Mouse (Mus musculus) spleen, adult 2 months (tissue): ENCODE measurements around the gene Mapkapk2. TPM values are rescaled to one million over a fixed set of nuclear protein-coding genes. Genes with fewer than 3 reads are reported as not detected.
A peak's percentile ranks its signal among the peaks of the same experiment; 100 is the strongest.

ENCODE experiments used
- DNase-seq, 2 experiments: peaks; one replicate each; pipeline versions ENCODE4 v3.0.0 to v3.0.0-alpha.2; 2012 to 2021; ENCODE audit warnings: low spot score in 2 of 2, low read depth in 1 of 2
- H3K27ac ChIP-seq: fragments of 200-500 bp; 2 replicates; pipeline ENCODE4 v1.5.1; 2012; ENCODE audit warnings: low read length, inconsistent platforms; ENCODE audit not compliant: insufficient read depth
- H3K27me3 ChIP-seq: fragments of 200-500 bp; 2 replicates; pipeline ENCODE4 v1.6.1; 2012; ENCODE audit warnings: mild to moderate bottlenecking, moderate library complexity, low read length, inconsistent platforms; ENCODE audit not compliant: control insufficient read depth, insufficient read depth
- H3K36me3 ChIP-seq: fragments of 200-500 bp; 2 replicates; pipeline ENCODE4 v1.6.1; 2012; ENCODE audit warnings: mild to moderate bottlenecking, low read length, inconsistent platforms; ENCODE audit not compliant: control insufficient read depth, insufficient read depth
- H3K4me1 ChIP-seq: fragments of 200-500 bp; 2 replicates; pipeline ENCODE4 v1.6.1; 2011; ENCODE audit warnings: inconsistent platforms; ENCODE audit not compliant: control insufficient read depth, insufficient read depth, insufficient read length
- H3K4me3 ChIP-seq: fragments of 200-500 bp; 2 replicates; pipeline ENCODE4 v1.5.1; 2011; ENCODE audit warnings: mild to moderate bottlenecking, inconsistent platforms; ENCODE audit not compliant: insufficient read depth, insufficient read length; ENCODE audit errors: extremely low read depth
- CTCF ChIP-seq: fragments of 200-500 bp; IDR thresholded peaks from 2 replicates; pipeline ENCODE4 v1.5.1; 2011; ENCODE audit warnings: mild to moderate bottlenecking, inconsistent platforms; ENCODE audit not compliant: insufficient read depth, insufficient read length, insufficient replicate concordance; ENCODE audit errors: extremely low read depth
- POLR2A ChIP-seq: fragments of 200-500 bp; IDR thresholded peaks from 2 replicates; pipeline ENCODE4 v1.6.1; 2011; ENCODE audit warnings: low read depth, low read length, inconsistent platforms
- WGBS: fragments of 180-500 bp; shearing (Covaris S2); methylation state at CpG from one replicate; pipeline ENCODE4 v1.1.7; 2018; 5-methylcytosine and 5-hydroxymethylcytosine counted together
- polyA plus RNA-seq: library from polyadenylated mRNA; depleted of rRNA; stranded (reverse); fragments of >200 nt; gene quantifications from 2 replicates; pipeline ENCODE4 v1.2.3, GENCODE M21; 2012

Mapkapk2 gene
- polyA plus RNA-seq, 1 experiment = 55.3 TPM

- H3K36me3 ChIP-seq = no peaks in the 10 kb centered on the region
- peaks cover 1% of the 10 kb centered on the region; the same call in 1 of the 2 replicates for H3K27me3 ChIP-seq
- no peak overlapping the region for H3K27ac ChIP-seq
- peaks cover 7% of the 10 kb centered on the region for H3K4me1 ChIP-seq
- TF ChIP-seq CTCF (peak; percentile 71; the same call in 1 of the 2 replicates), POLR2A (no peak)
- 13% methylated on average over 6 of the region's 6 CpGs for WGBS
- DNase-seq = peak; percentile 61 to 64
- no peak overlapping the region for H3K4me3 ChIP-seq
Measured at GRCm38 (mm10) chr1:131115932-131116331, 18.3 kb upstream of the Mapkapk2 start.

DNA sequence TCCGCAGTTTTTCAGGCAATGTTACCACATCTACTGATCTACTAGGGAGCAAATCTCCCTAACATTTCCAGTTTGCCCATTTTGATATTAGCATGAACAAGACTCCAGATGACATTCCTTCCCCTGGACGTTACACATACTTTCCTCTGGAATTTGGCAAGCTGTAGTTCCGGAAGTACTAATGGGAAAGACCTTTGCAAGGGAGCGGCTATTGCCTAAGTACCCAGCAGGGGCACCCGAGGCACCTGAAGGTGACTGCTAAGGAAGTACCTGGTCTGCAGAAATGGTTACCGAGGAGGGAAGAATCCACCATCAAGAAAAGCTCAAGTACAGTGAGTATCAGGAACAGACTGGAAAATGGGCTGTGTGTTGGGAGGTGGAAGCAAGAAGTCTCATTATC is 14.9 kb upstream of the Mapkapk2 start:
- Histone ChIP-seq H3K36me3 (no peaks in the 10 kb centered on the region), H3K27me3 (peaks cover 1% of the 10 kb centered on the region; the same call in 1 of the 2 replicates), H3K27ac (no peak overlapping the region), H3K4me1 (peaks cover 18% of the 10 kb centered on the region), H3K4me3 (no peak overlapping the region)
- WGBS = 64% methylated on average over 6 of the region's 6 CpGs
- no peak for DNase-seq
- TF ChIP-seq POLR2A (no peak), CTCF (no peak)

- Histone ChIP-seq H3K27ac (peak overlapping the region; percentile 74), H3K4me1 (peaks cover 18% of the 10 kb centered on the region), H3K27me3 (no peaks in the 10 kb centered on the region), H3K36me3 (no peaks in the 10 kb centered on the region), H3K4me3 (no peak overlapping the region)
- TF ChIP-seq POLR2A = no peak
- no peak for TF ChIP-seq CTCF
- WGBS = 11% methylated on average over 12 of the region's 12 CpGs
- peak; percentile 37 to 63 for DNase-seq
Measured at GRCm38 (mm10) chr1:131110525-131111106, 13.0 kb upstream of the Mapkapk2 start.

DNA sequence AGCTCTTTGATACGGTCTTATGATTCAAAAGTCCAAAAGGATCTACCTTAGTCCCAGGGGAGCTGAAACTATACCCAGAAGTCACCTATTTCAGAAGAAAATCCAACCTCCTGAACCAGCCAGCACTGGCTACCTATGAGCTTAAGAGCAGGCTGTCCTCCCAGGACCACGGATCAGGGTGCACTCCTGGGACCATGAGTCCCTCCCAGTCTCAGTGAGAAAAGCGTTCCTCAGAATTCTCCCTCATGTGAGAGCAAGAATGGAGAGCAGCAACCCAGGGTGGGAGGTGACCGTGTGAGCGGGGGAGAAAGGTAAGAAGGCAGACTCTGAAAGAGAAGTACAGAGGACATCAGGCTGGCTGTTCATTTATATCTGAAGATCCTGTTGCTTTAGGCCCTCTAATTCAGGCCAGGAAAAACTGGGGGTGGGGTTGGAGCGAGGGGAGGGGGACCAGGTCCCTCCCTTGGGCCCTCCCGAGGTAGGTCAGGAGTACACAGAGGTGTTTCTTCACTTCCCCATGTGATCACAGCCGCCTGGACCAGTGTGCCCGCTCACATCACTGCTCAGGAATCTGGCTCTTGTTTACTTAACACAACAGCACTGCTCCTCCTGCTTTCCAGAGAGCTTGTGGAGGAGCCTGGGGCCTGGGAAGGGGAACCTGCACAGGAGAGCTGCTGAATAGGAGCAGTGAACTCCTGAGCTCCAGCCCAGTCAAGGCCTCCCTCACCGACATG is 10.1 kb upstream of the Mapkapk2 start:
- no peak for DNase-seq
- no peak overlapping the region for H3K27ac ChIP-seq
- H3K4me1 ChIP-seq = peaks cover 30% of the 10 kb centered on the region
- no peaks in the 10 kb centered on the region for H3K36me3 ChIP-seq
- TF ChIP-seq CTCF = no peak
- H3K27me3 ChIP-seq = no peaks in the 10 kb centered on the region
- 81% methylated on average over 10 of the region's 10 CpGs for WGBS
- H3K4me3 ChIP-seq = no peak overlapping the region

DNA sequence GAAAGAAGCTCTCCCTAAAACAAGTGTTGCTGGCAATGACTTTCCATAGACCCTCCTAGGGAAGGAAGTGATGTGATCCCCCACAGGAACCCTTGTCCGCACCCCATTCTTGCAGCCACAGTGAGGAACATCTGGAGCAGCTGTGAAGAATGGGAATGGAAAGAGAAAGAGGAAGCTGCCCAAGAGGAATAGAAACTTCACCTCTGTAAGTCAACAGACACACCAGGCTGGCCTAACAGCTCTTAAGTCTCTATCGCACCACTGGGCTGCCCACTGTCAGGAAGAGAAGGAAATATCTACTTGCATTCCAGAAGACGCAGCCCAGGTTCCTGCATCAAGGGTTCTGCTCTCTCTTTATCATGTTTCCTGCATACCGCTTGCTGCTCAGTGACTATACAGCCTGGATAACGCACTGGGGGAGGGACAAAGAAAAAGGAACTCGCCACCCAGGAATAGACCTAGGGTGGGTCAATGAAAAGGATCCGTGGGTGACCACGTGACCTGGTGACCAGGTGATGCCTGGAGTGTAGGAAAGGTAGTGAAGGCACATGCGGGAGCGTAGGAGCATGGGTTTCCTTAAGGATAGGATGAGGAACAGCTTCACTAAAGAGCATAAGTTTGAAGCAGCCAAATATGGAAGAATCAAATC is 6.3 kb upstream of the Mapkapk2 start:
- Histone ChIP-seq H3K27ac (peak overlapping the region; percentile 56), H3K4me3 (0 out of 2 replicates have a peak overlapping the region, but pooled peaks have one; percentile 4)

GRCm38 (mm10) chr1:131100808-131101207 is 3.2 kb upstream of the Mapkapk2 start:
- Histone ChIP-seq H3K36me3 (no peaks in the 10 kb centered on the region), H3K27me3 (no peaks in the 10 kb centered on the region), H3K27ac (no peak overlapping the region), H3K4me3 (no peak overlapping the region), H3K4me1 (peaks cover 14% of the 10 kb centered on the region)
- TF ChIP-seq POLR2A = no peak
- TF ChIP-seq CTCF = no peak
- WGBS = 89% methylated on average over 1 of the region's 1 CpGs
- DNase-seq = no peak

More for the DNA sequence above, 6.3 kb upstream of the Mapkapk2 start:
- peaks cover 14% of the 10 kb centered on the region for H3K4me1 ChIP-seq
- peak; percentile 40 to 55 for DNase-seq
- no peak for TF ChIP-seq POLR2A
- no peak for TF ChIP-seq CTCF
- no peaks in the 10 kb centered on the region for H3K36me3 ChIP-seq
- no peaks in the 10 kb centered on the region for H3K27me3 ChIP-seq
- WGBS = 26% methylated on average over 10 of the region's 10 CpGs
